ENCODE assay signal across 8 mouse cellular contexts in the genomic region with DNA sequence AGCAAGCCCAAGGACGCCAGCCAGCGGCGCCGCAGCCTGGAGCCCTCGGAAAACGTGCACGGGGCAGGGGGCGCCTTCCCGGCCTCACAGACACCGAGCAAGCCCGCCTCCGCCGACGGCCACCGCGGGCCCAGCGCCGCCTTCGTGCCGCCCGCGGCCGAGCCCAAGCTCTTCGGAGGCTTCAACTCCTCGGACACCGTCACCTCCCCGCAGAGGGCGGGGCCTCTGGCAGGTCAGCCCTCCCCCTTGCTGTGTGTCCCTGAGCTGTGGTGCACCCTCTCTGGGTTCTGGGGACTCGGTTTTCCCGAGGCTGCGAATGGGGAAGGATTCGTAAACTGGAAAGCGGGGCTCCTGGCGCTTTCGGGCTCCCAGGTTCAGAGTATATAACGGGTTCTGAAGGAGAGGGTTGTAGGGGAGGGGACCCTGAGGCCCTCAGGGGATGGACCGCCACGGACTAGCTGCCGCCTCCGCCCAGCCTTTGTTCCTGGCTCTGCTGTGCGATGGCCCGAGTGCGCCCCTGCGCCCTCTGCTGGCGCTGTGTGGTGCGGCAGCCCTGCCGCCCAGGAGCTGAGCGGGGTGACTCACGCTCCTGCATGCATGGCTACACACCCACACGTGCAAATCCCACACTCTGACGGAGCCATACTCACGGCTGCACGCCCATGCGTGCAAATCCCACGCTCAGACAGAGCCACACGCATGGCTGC. TPM values are rescaled to one million over a fixed set of nuclear protein-coding genes. Genes with fewer than 3 reads are reported as not detected.
DNase-seq lines count a peak whose midpoint lies in the region; ATAC-seq and TF ChIP-seq lines count a peak whose summit lies in the region.

No protein-coding gene starts in this region.

- peak overlapping the region; percentile 62 for H3K4me3 ChIP-seq in brown adipose tissue, adult 24 weeks (ENCODE audit: insufficient read depth, low read depth, low read length)
- peak overlapping the region; percentile 58 for H3K4me3 ChIP-seq in heart, embryonic 13.5 days
- peak overlapping the region; percentile 37 for H3K4me3 ChIP-seq in kidney, postnatal 0 days (replicated peaks; ENCODE audit: low read depth, low read length)
- peak overlapping the region; percentile 0; the same call in 1 of the 2 replicates for H3K4me3 ChIP-seq in liver, adult 2 months (ENCODE audit: insufficient read depth, low read depth, low read length)

- peak overlapping the region; percentile 74 for H3K9ac ChIP-seq in heart, embryonic 13.5 days
- peak overlapping the region; percentile 55 for H3K9ac ChIP-seq in kidney, postnatal 0 days (ENCODE audit: low read depth, low read length)
- H3K9ac ChIP-seq in liver, adult 2 months (ENCODE audit: low read depth, low read length): 0 out of 2 replicates have a peak overlapping the region, but pooled peaks have one; percentile 20

- ATAC-seq in erythroid progenitor cell, adult 5-6 weeks (replicated peaks; ENCODE audit: low FRiP score, poor library complexity, severe bottlenecking): peak; percentile 62
- ATAC-seq in heart, embryonic 13.5 days (ENCODE audit: extremely low read depth, insufficient number of reproducible peaks, low FRiP score, low TSS enrichment): peak; percentile 86
- peak; percentile 87 for ATAC-seq in kidney, postnatal 0 days (replicated peaks; ENCODE audit: low FRiP score, low read depth)
- ATAC-seq in monocyte, adult 5-6 weeks (replicated peaks; ENCODE audit: insufficient number of reproducible peaks, low FRiP score, low TSS enrichment, poor library complexity, severe bottlenecking): peak; percentile 74

- WGBS in heart, embryonic 13.5 days: under 1% methylated on average over 56 of the region's 56 CpGs
- WGBS in kidney, postnatal 0 days: 1% methylated on average over 55 of the region's 56 CpGs
- 20% methylated on average over 56 of the region's 56 CpGs for WGBS in liver, adult 2 months

- H3K27me3 ChIP-seq in heart, embryonic 13.5 days (replicated peaks): no peaks in the 10 kb centered on the region; the same call in 1 of the 2 replicates
- no peaks in the 10 kb centered on the region for H3K27me3 ChIP-seq in kidney, postnatal 0 days (ENCODE audit: insufficient read depth, low read length)
- no peaks in the 10 kb centered on the region for H3K27me3 ChIP-seq in liver, adult 2 months (ENCODE audit: control insufficient read depth, insufficient read depth, low read length)

- no peaks in the 10 kb centered on the region; the same call in 1 of the 2 replicates for H3K4me1 ChIP-seq in brown adipose tissue, adult 24 weeks (ENCODE audit: control insufficient read depth, insufficient read depth, insufficient read length, low read length)
- peaks cover 32% of the 10 kb centered on the region for H3K4me1 ChIP-seq in heart, embryonic 13.5 days
- peaks cover 5% of the 10 kb centered on the region; the same call in 1 of the 2 replicates for H3K4me1 ChIP-seq in kidney, postnatal 0 days (replicated peaks; ENCODE audit: insufficient read depth, low read length)
- H3K4me1 ChIP-seq in liver, adult 2 months (ENCODE audit: control insufficient read depth, insufficient read depth, low read length): peaks cover 1% of the 10 kb centered on the region; the same call in 1 of the 2 replicates

- H3K27ac ChIP-seq in brown adipose tissue, adult 24 weeks (replicated peaks; ENCODE audit: low read depth, low read length): no peak overlapping the region
- H3K27ac ChIP-seq in heart, embryonic 13.5 days (replicated peaks): peak overlapping the region; percentile 57; the same call in 1 of the 2 replicates
- H3K27ac ChIP-seq in kidney, postnatal 0 days: no peak overlapping the region
- no peak overlapping the region for H3K27ac ChIP-seq in liver, adult 2 months (replicated peaks; ENCODE audit: insufficient read depth, low read depth, low read length)

- peaks cover 36% of the 10 kb centered on the region for H3K36me3 ChIP-seq in heart, embryonic 13.5 days
- H3K36me3 ChIP-seq in kidney, postnatal 0 days (ENCODE audit: insufficient read depth, low read length): 0 out of 2 replicates have a peak, but pooled peaks cover 13% of the 10 kb centered on the region
- H3K36me3 ChIP-seq in liver, adult 2 months (ENCODE audit: control insufficient read depth, insufficient read depth, low read length): no peaks in the 10 kb centered on the region

- TF ChIP-seq POLR2A in liver, adult 2 months (IDR thresholded peaks at IDR 0.05; ENCODE audit: extremely low read depth, insufficient read depth, low read length): no peak

- no peaks in the 10 kb centered on the region for H3K9me3 ChIP-seq in heart, embryonic 13.5 days
- H3K9me3 ChIP-seq in kidney, postnatal 0 days (replicated peaks; ENCODE audit: low read length): no peaks in the 10 kb centered on the region

- H3K79me2 ChIP-seq in liver, adult 2 months (ENCODE audit: control insufficient read depth, insufficient read depth, low read length): no peaks in the 10 kb centered on the region

- peak; percentile 95 for DNase-seq in CD4-positive, CD25-positive, alpha-beta regulatory T cell, adult 2 months (ENCODE audit: low read depth, low spot score)
- peak; percentile 93 for DNase-seq in kidney, postnatal 0 days (ENCODE audit: low spot score)
- DNase-seq in liver, adult 2 months (ENCODE audit: extremely low read depth, low read depth, low spot score): no peak
- DNase-seq in spleen, postnatal 36 days (ENCODE audit: low spot score in 2 of 2): peak; percentile 73 to 80

- peak overlapping the region; percentile 82 for H3K4me2 ChIP-seq in heart, embryonic 13.5 days
- H3K4me2 ChIP-seq in kidney, postnatal 0 days (ENCODE audit: low read length): peak overlapping the region; percentile 58

- peak; percentile 98 for TF ChIP-seq CTCF in kidney, postnatal 0 days (IDR thresholded peaks at IDR 0.05; ENCODE audit: low read depth)
- TF ChIP-seq CTCF in liver, adult 2 months (IDR thresholded peaks at IDR 0.05; ENCODE audit: low read depth, low read length): peak; percentile 99

RNA-seq across cellular contexts. Expression of gene Src, which starts 39.0 kb away (rescaled TPM):
- polyA plus RNA-seq in brown adipose tissue, adult 24 weeks (2012; ENCODE audit: insufficient read depth, insufficient read length, missing spikeins): 1.4 and 1.6 TPM in 2 replicates
- total RNA-seq in erythroid progenitor cell, adult 5-6 weeks (2015; ENCODE audit: low replicate concordance): 0.36 and 0.42 TPM in 2 replicates
- 0.39 and 1.1 TPM in 2 replicates for total RNA-seq in erythroid progenitor cell, adult 5-6 weeks (2017; ENCODE audit: low replicate concordance)
- polyA plus RNA-seq in heart, embryonic 13.5 days (2015; fragmentation: Nextera tagmentation; extraction: Ambion mirVana): 7.3 and 7.6 TPM in 2 replicates
- 14.0 TPM in 2 replicates for polyA plus RNA-seq in kidney, postnatal 0 days (2015; fragmentation: Nextera tagmentation; extraction: Ambion mirVana)
- total RNA-seq in liver, adult 2 months (2014; rRNA removed): 1.3 and 1.7 TPM in 2 replicates
- polyA plus RNA-seq in liver, adult 2 months (2012; rRNA removed): 3.2 and 5.6 TPM in 2 replicates
- 0.29 to 0.39 TPM (median 0.32 TPM) in 3 replicates for total RNA-seq in monocyte, adult 5-6 weeks (2017)

Comparison
In these comparisons a context has a peak if more than half of its experiments do, and no peak if none do; other contexts are left out.
1. H3K4me3 ChIP-seq: peak in every context shown above with its lines; median percentile 62 in brown adipose tissue, adult 24 weeks; 58 in heart, embryonic 13.5 days; 37 in kidney, postnatal 0 days; 0 in liver, adult 2 months.
2. H3K9ac ChIP-seq: peak in every context shown above with its lines; median percentile 74 in heart, embryonic 13.5 days; 55 in kidney, postnatal 0 days; 20 in liver, adult 2 months.